Mouse (Mus musculus) embryonic facial prominence, embryonic 11.5 days (tissue): ENCODE results near the gene Sun2. TPM values are rescaled to one million over a fixed set of nuclear protein-coding genes. Genes with fewer than 3 reads are reported as not detected.

Experiments used
- ATAC-seq: fragments of 200-750 bp; cut with Nextera tagmentation; replicated peaks from 2 replicates; pipeline ENCODE4 v1.8.0; 2017; ENCODE audit warnings: low read depth; ENCODE audit not compliant: insufficient number of reproducible peaks, low FRiP score, low TSS enrichment
- DNase-seq: peaks from one replicate; pipeline ENCODE4 v3.0.0-alpha.2; 2015; ENCODE audit warnings: low spot score
- H3K27ac ChIP-seq: fragments of 300-500 bp; sonication (generic); replicated peaks from 2 replicates; pipeline ENCODE4 v1.5.1; 2014; ENCODE audit warnings: mild to moderate bottlenecking, low read depth, low read length, control low read depth
- H3K27me3 ChIP-seq: fragments of 300-500 bp; sonication (generic); 2 replicates; pipeline ENCODE4 v1.6.1; 2014; ENCODE audit warnings: mild to moderate bottlenecking, low read length, moderate library complexity, mixed read lengths; ENCODE audit not compliant: control insufficient read depth, insufficient read depth
- H3K36me3 ChIP-seq: fragments of 300-500 bp; sonication (generic); replicated peaks from 2 replicates; pipeline ENCODE4 v1.6.1; 2014; ENCODE audit warnings: low read depth, mild to moderate bottlenecking, low read length, moderate library complexity, mixed read lengths; ENCODE audit not compliant: control insufficient read depth, insufficient read depth
- H3K4me1 ChIP-seq: fragments of 300-500 bp; sonication (generic); 2 replicates; pipeline ENCODE4 v1.6.1; 2014; ENCODE audit warnings: low read length, mixed read lengths; ENCODE audit not compliant: control insufficient read depth, insufficient read depth
- H3K4me2 ChIP-seq: fragments of 300-500 bp; sonication (generic); 2 replicates; pipeline ENCODE4 v1.6.1; 2014; ENCODE audit warnings: low read depth, mild to moderate bottlenecking, control low read depth, low read length, moderate library complexity
- H3K4me3 ChIP-seq: fragments of 300-500 bp; sonication (generic); 2 replicates; pipeline ENCODE4 v1.5.1; 2014; ENCODE audit warnings: low read depth, low read length, control low read depth
- H3K9ac ChIP-seq: fragments of 300-500 bp; sonication (generic); replicated peaks from 2 replicates; pipeline ENCODE4 v1.6.1; 2014; ENCODE audit warnings: mild to moderate bottlenecking, control low read depth, low read length
- H3K9me3 ChIP-seq: fragments of 300-500 bp; sonication (generic); replicated peaks from 2 replicates; pipeline ENCODE4 v1.6.1; 2016; ENCODE audit warnings: mild to moderate bottlenecking, low read length, inconsistent platforms, mixed read lengths; ENCODE audit not compliant: control insufficient read depth
- WGBS: fragments of 180-500 bp; shearing (Covaris S2); extraction: QIAGEN DNeasy Blood & Tissue Kit; methylation state at CpG from one replicate; pipeline ENCODE4 v1.1.7; 2014; 5-methylcytosine and 5-hydroxymethylcytosine counted together
- polyA plus RNA-seq: library from polyadenylated mRNA; unstranded; fragments of >200 nt; fragmentation: Nextera tagmentation; extraction: Ambion mirVana; gene quantifications from 2 replicates; pipeline ENCODE4 v1.2.1, GENCODE M21; 2014

Gene Sun2
- polyA plus RNA-seq, 1 experiment from 2014 or later = 3.1 TPM

DNA sequence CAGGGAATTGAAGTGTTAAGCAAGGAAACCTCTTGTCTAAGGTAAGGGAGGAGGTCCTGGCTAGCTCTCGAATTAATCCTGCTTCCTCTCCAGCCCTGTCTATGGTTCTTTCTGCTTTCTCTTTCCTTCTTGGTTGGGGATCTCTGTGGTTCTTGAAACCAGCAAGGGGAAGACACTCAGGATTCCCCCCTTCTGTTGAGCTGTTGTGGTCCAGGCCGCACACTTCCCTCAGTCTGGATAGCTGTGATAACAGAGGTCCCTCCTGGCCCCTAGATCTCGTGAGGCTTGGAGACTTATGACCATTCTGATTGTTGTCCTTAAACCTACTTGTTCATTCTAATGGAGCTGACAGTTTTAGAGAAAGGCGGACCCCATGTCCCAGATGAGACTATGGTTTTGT lies 47.8 kb downstream of the Sun2 start:
- Histone ChIP-seq H3K4me3 (no peak overlapping the region), H3K9me3 (no peaks in the 10 kb centered on the region), H3K36me3 (no peaks in the 10 kb centered on the region), H3K4me1 (no peaks in the 10 kb centered on the region; the same call in 1 of the 2 replicates), H3K27ac (no peak overlapping the region), H3K27me3 (no peaks in the 10 kb centered on the region), H3K9ac (no peak overlapping the region), H3K4me2 (no peak overlapping the region)
- WGBS = 91% methylated on average over 4 of the region's 4 CpGs
- ATAC-seq (no peak), DNase-seq (no peak)

GRCm38 (mm10) chr15:79693740-79694139 lies 48.6 kb downstream of the Sun2 start:
- no peak for DNase-seq
- no peaks in the 10 kb centered on the region; the same call in 1 of the 2 replicates for H3K4me1 ChIP-seq
- H3K9ac ChIP-seq = no peak overlapping the region
- no peaks in the 10 kb centered on the region for H3K36me3 ChIP-seq
- H3K27me3 ChIP-seq = no peaks in the 10 kb centered on the region
- no peak for ATAC-seq
- WGBS = 86% methylated on average over 11 of the region's 11 CpGs
- no peak overlapping the region for H3K27ac ChIP-seq
- H3K9me3 ChIP-seq = no peaks in the 10 kb centered on the region
- H3K4me2 ChIP-seq = no peak overlapping the region
- H3K4me3 ChIP-seq = no peak overlapping the region

GRCm38 (mm10) chr15:79692334-79692733 lies 50.0 kb downstream of the Sun2 start:
- Histone ChIP-seq H3K4me1 (no peaks in the 10 kb centered on the region; the same call in 1 of the 2 replicates), H3K4me3 (no peak overlapping the region)

GRCm38 (mm10) chr15:79691023-79691508 lies 51.3 kb downstream of the Sun2 start:
- Histone ChIP-seq H3K4me1 (no peaks in the 10 kb centered on the region; the same call in 1 of the 2 replicates), H3K27ac (peak overlapping the region; percentile 43), H3K4me3 (peak overlapping the region; percentile 79), H3K4me2 (peak overlapping the region; percentile 93), H3K36me3 (no peaks in the 10 kb centered on the region), H3K9me3 (no peaks in the 10 kb centered on the region), H3K9ac (peak overlapping the region; percentile 89), H3K27me3 (no peaks in the 10 kb centered on the region)
- WGBS = under 1% methylated on average over 50 of the region's 53 CpGs
- ATAC-seq (peak; percentile 20), DNase-seq (peak; percentile 27)

More at GRCm38 (mm10) chr15:79692334-79692733, 50.0 kb downstream of the Sun2 start:
- Histone ChIP-seq H3K27ac (no peak overlapping the region), H3K36me3 (no peaks in the 10 kb centered on the region), H3K9ac (no peak overlapping the region), H3K27me3 (no peaks in the 10 kb centered on the region), H3K4me2 (no peak overlapping the region), H3K9me3 (no peaks in the 10 kb centered on the region)
- WGBS = 85% methylated on average over 5 of the region's 5 CpGs
- ATAC-seq (no peak), DNase-seq (no peak)

DNA sequence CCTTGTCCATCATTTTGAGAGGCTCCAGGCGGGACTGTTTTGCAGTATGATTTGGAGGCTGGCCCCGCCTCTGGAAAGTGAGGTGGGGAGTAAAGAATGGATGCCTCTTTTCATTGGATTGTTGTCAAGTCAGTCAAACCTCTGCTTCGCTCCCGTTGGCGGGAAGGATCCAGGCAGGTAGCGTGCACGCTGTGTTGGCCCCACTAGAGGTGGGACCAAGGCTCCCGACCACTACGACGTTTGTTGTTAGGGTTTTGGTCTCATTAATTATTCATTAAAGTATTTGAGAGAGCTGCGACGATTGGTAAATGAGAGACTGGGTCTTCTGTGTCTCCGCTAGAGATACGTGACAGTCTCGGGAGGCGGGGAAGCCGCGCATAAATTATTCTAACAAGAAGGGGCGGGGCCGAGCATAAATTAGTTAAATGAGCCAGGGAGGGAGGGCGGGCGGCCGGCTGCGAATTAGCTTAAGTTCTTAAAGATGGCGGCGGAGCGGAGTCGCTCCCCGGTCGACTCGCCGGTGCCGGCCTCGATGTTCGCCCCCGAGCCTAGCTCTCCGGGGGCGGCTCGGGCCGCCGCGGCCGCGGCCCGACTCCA lies 51.8 kb downstream of the Sun2 start, which contains the start of gene Gtpbp1:
Gene Gtpbp1, plus strand, starts transcription at position 420 of the 597 bp plus-strand sequence.
- Histone ChIP-seq H3K9ac (peak within 1 kb of the TSS; percentile 89), H3K36me3 (no peaks in the 10 kb centered on the region), H3K27me3 (no peaks in the 10 kb centered on the region), H3K9me3 (no peaks in the 10 kb centered on the region), H3K4me3 (peak within 1 kb of the TSS; percentile 79), H3K4me1 (peaks cover 2% of the 10 kb centered on the region), H3K27ac (peak within 1 kb of the TSS; percentile 43), H3K4me2 (peak within 1 kb of the TSS; percentile 93)
- DNase-seq = peak; percentile 99
- peak; percentile 97 for ATAC-seq
- WGBS = under 1% methylated on average over 45 of the region's 45 CpGs

GRCm38 (mm10) chr15:79689662-79690425 lies 52.5 kb downstream of the Sun2 start:
- 19% methylated on average over 24 of the region's 24 CpGs for WGBS
- Histone ChIP-seq H3K4me2 (peak overlapping the region; percentile 54), H3K4me3 (peak overlapping the region; percentile 28), H3K9me3 (no peaks in the 10 kb centered on the region), H3K9ac (no peak overlapping the region; the same call in 1 of the 2 replicates), H3K36me3 (no peaks in the 10 kb centered on the region; the same call in 1 of the 2 replicates), H3K27me3 (no peaks in the 10 kb centered on the region), H3K27ac (no peak overlapping the region), H3K4me1 (peaks cover 8% of the 10 kb centered on the region)
- ATAC-seq (no peak), DNase-seq (no peak)

GRCm38 (mm10) chr15:79688268-79688956 lies 53.9 kb downstream of the Sun2 start:
- ATAC-seq (no peak), DNase-seq (no peak)
- Histone ChIP-seq H3K27me3 (no peaks in the 10 kb centered on the region), H3K4me2 (peak overlapping the region; percentile 79), H3K4me1 (peaks cover 8% of the 10 kb centered on the region), H3K9me3 (no peaks in the 10 kb centered on the region), H3K36me3 (no peaks in the 10 kb centered on the region; the same call in 1 of the 2 replicates), H3K4me3 (peak overlapping the region; percentile 94), H3K27ac (peak overlapping the region; percentile 95), H3K9ac (peak overlapping the region; percentile 92)
- 3% methylated on average over 8 of the region's 8 CpGs for WGBS
